Mouse (Mus musculus) olfactory bulb, adult 2 months (tissue): ENCODE data around the gene Gja5. TPM values are rescaled to one million over a fixed set of nuclear protein-coding genes. Genes with fewer than 3 reads are reported as not detected.
"Not testable (repeated sequence)": the region's sequence is repeated elsewhere in the genome, so short reads cannot be mapped to it uniquely, and the experiment has no call there.

Source experiments
- H3K27ac ChIP-seq: fragments of 200-500 bp; 2 replicates; pipeline ENCODE4 v1.5.1; 2012; ENCODE audit warnings: low read depth, low read length; ENCODE audit not compliant: insufficient read depth
- H3K4me1 ChIP-seq: fragments of 200-500 bp; 2 replicates; pipeline ENCODE4 v1.6.1; 2012; ENCODE audit warnings: low read length; ENCODE audit not compliant: control insufficient read depth, insufficient read depth
- H3K4me3 ChIP-seq: fragments of 200-500 bp; 2 replicates; pipeline ENCODE4 v1.5.1; 2012; ENCODE audit warnings: mild to moderate bottlenecking, low read depth, low read length, moderate library complexity; ENCODE audit not compliant: insufficient read depth
- CTCF ChIP-seq: fragments of 200-500 bp; IDR thresholded peaks from 2 replicates; pipeline ENCODE4 v1.5.1; 2012; ENCODE audit warnings: low read depth, mild to moderate bottlenecking, low read length, moderate library complexity; ENCODE audit not compliant: insufficient read depth
- POLR2A ChIP-seq: fragments of 200-500 bp; IDR thresholded peaks from 2 replicates; pipeline ENCODE4 v1.6.1; 2012; ENCODE audit warnings: mild to moderate bottlenecking, low read depth, low read length, moderate library complexity; ENCODE audit not compliant: insufficient read depth
- WGBS: fragments of 180-500 bp; shearing (Covaris S2); methylation state at CpG from one replicate; pipeline ENCODE4 v1.1.7; 2018; 5-methylcytosine and 5-hydroxymethylcytosine counted together
- polyA plus RNA-seq: library from polyadenylated mRNA; stranded (reverse); fragments of >200 nt; gene quantifications from 2 replicates; pipeline ENCODE4 v1.2.4, GENCODE M21; 2012; ENCODE audit warnings: low replicate concordance; ENCODE audit not compliant: missing spikeins, insufficient read depth, insufficient read length

Gene Gja5
- polyA plus RNA-seq, 1 experiment = not detected

- H3K27ac ChIP-seq = no peak overlapping the region
- H3K4me3 ChIP-seq = no peak overlapping the region
- H3K4me1 ChIP-seq = 0 out of 2 replicates have a peak, but pooled peaks cover 3% of the 10 kb centered on the region
- no peak for TF ChIP-seq CTCF
- no peak for TF ChIP-seq POLR2A
- 95% methylated on average over 4 of the region's 4 CpGs for WGBS
Observed at GRCm38 (mm10) chr3:97047757-97048156, 143.3 kb downstream of the Gja5 start.

DNA sequence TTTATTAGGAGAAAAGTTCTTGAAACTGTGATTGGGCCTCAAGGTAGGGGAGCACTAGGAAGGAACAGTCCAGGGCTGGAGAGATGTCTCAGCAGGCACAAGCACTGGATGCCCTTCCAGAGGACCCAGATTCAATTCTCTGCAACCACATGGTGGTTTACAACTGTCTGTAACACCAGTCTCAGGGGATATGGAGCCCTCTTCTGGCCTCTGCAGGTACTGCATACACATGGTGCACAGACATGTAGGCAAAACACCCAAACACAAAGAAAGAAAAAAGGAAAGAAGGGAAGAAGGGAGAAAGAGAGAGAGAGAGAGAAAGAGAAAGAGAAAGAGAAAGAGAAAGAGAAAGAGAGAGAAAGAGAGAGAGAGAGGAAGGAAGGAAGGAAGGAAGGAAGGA, 143.9 kb downstream of the Gja5 start:
- TF ChIP-seq CTCF = no peak
- no peak for TF ChIP-seq POLR2A
- Histone ChIP-seq H3K27ac (no peak overlapping the region), H3K4me3 (no peak overlapping the region), H3K4me1 (0 out of 2 replicates have a peak, but pooled peaks cover 3% of the 10 kb centered on the region)

GRCm38 (mm10) chr3:97051264-97051744, 146.8 kb downstream of the Gja5 start:
- H3K27ac ChIP-seq = no peak overlapping the region
- no peak overlapping the region for H3K4me3 ChIP-seq
- H3K4me1 ChIP-seq = 0 out of 2 replicates have a peak, but pooled peaks cover 3% of the 10 kb centered on the region
- no peak for TF ChIP-seq POLR2A
- TF ChIP-seq CTCF = no peak
- 65% methylated on average over 13 of the region's 13 CpGs for WGBS

DNA sequence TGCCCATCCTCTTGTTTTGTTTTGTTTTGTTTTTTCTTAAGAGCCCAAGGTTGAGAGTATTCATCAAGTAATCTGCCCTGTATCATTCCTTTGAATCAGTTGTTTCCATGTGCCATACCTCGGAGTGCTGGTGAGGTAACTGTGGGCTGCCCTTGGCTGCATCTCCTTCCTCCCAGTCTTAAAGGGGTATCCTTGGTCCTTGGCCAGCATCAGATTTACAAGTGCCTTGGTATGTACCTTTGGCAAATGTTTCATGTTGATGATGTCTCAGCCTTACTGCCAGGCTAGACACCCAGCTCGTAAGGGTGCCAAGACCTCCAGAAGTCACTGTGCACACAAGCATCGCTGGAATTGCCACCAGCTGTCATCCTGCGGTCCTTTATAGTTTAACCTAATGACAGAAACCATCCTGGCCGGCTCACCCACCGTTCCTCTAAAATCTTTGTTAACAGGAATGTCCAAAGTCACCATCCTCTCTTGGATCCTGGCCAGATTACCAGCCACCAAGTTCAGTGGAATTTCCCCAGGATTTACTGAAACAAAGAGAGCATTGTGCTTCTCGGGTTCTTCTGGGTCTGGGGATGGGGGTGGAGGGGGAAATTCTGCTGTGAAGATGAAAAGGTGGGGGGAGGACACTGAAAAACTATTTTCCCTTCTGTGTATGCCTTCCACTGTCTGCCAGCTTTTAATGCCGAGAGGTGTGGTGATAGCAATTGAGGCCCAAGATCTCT, 147.7 kb downstream of the Gja5 start:
- H3K4me3 ChIP-seq = no peak overlapping the region
- TF ChIP-seq POLR2A (no peak), CTCF (no peak)
- 50% methylated on average over 8 of the region's 8 CpGs for WGBS
- H3K27ac ChIP-seq = no peak overlapping the region
- H3K4me1 ChIP-seq = 0 out of 2 replicates have a peak, but pooled peaks cover 3% of the 10 kb centered on the region

DNA sequence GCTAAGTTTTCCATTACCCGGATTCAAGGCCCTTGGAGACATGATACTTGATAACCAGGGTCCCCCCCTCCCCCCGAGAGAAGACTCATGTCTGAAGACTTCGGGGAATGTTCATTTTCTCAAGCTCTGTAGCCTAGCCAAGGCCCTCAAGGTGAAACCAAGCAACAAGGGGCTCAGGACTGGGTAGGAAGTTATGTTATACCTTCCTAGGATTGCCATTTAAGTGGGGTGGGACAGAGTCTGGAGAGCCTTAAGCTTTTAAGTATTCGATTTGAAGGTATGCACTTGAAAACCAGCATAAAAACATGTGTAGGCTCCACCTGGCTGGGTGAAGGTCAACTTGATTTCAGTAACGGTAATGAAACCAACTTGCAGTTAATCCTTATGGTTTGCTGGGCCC, 154.2 kb downstream of the Gja5 start:
- H3K4me1 ChIP-seq = no peaks in the 10 kb centered on the region
- TF ChIP-seq POLR2A = no peak
- TF ChIP-seq CTCF = no peak
- no peak overlapping the region for H3K27ac ChIP-seq
- no peak overlapping the region for H3K4me3 ChIP-seq
- 89% methylated on average over 5 of the region's 5 CpGs for WGBS

DNA sequence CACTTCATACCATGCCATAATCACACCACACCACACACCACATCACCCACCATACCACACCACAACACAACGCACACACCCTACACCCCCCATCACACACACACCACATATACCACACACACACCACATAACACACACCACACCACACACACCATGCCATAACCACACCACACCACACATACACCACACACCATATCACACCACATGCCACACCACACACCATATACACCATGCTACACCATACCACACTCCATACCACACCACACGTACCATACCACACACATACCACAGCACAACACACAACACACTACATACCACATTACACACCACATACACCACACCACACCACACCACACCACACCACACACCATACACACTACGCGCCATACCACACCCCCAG, 155.6 kb downstream of the Gja5 start:
- H3K4me3 ChIP-seq = no peak overlapping the region
- 96% methylated on average over 4 of the region's 4 CpGs for WGBS
- no peak overlapping the region for H3K27ac ChIP-seq
- TF ChIP-seq CTCF (no peak), POLR2A (no peak)
- no peaks in the 10 kb centered on the region for H3K4me1 ChIP-seq

DNA sequence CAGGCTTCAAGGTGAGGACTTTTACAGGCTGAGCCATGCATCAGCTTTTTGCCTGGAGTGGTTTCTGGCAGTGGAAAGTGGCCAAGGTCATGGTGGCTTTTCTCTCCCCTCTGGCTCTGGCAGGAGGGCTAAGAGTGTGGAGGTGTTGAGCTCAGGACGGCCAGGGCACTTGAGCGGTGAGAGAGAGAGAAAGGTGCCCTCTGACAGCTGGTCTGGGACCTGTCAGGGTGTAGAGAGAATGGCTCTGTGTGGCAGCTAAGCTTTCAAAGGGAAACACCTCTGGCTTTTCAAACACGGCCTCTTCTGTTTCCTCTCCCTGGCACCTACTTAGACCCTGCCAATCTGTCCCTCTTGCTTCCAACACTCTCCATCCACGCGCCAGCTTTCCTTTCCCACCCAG, 158.3 kb downstream of the Gja5 start:
- 87% methylated on average over 5 of the region's 5 CpGs for WGBS
- TF ChIP-seq CTCF = no peak
- no peak for TF ChIP-seq POLR2A
- Histone ChIP-seq H3K4me1 (no peaks in the 10 kb centered on the region), H3K4me3 (no peak overlapping the region), H3K27ac (no peak overlapping the region)

DNA sequence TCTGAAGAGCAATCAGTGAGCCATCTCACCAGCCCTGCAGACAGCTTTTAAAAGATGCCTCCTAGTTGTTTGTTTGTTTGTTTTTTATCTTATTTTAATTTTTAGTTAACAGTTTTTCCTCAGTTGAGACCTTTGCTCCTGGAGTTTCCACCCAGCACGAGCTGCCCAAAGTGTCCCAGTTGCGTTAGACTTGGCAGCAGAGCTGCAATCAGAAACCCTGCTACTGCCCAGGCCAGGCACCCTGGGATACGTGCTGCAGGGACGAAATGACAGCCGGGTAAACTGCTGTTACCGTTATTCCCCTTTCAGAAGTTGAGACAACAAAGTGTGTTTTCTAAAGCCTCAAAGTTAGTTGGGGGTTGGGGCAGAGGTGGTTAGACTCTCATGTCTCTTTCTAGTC, 159.6 kb downstream of the Gja5 start:
- 55% methylated on average over 6 of the region's 6 CpGs for WGBS
- H3K4me3 ChIP-seq = no peak overlapping the region
- TF ChIP-seq POLR2A (no peak), CTCF (no peak)
- H3K27ac ChIP-seq = no peak overlapping the region
- H3K4me1 ChIP-seq = no peaks in the 10 kb centered on the region

- not testable (repeated sequence) for H3K4me1 ChIP-seq, H3K27ac ChIP-seq, H3K4me3 ChIP-seq
- 89% methylated on average over 7 of the region's 7 CpGs for WGBS
Observed at GRCm38 (mm10) chr3:97069589-97069988, 165.1 kb downstream of the Gja5 start.

DNA sequence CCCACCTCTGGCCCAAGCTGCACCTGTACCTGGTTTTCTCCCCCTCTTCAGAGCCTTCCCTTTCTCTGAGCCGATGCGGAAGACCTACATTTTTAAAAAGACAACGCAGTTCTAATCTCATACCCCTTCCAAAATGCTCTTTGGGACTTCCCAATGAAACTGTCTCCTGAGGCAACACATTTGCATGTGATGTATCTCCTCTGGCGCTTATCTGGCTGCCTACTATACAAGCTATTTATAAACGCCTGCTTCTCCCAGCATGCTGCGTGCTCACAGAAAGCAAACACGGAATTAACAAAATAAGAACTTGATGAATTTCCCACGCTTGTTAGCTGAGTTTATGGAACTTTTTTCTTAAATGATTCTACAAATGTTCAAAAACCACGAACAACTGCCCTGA, 167.4 kb downstream of the Gja5 start:
- not testable (repeated sequence) for H3K4me1 ChIP-seq, H3K27ac ChIP-seq, H3K4me3 ChIP-seq
- 27% methylated on average over 9 of the region's 9 CpGs for WGBS

DNA sequence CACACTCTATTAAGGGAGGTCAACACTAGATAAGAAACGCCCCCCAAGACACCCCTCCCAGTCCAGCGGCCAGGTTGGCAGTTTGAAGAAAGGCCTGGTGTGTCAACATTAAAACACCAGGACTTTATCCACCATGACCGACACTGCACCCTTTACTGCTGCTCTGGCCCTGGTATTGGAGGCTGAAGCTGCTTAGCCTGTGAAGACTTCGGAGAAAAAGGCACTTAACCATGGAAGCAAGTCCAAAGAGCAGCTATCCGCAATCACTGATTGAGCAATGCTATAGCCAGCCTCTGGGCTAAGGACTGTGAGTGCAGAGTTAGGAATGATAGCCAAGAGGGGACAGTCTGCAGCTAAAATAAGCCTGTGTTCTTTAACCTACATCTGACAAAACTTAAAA, 167.9 kb downstream of the Gja5 start:
- not testable (repeated sequence) for H3K4me1 ChIP-seq, H3K4me3 ChIP-seq, H3K27ac ChIP-seq
- WGBS = 70% methylated on average over 5 of the region's 5 CpGs

DNA sequence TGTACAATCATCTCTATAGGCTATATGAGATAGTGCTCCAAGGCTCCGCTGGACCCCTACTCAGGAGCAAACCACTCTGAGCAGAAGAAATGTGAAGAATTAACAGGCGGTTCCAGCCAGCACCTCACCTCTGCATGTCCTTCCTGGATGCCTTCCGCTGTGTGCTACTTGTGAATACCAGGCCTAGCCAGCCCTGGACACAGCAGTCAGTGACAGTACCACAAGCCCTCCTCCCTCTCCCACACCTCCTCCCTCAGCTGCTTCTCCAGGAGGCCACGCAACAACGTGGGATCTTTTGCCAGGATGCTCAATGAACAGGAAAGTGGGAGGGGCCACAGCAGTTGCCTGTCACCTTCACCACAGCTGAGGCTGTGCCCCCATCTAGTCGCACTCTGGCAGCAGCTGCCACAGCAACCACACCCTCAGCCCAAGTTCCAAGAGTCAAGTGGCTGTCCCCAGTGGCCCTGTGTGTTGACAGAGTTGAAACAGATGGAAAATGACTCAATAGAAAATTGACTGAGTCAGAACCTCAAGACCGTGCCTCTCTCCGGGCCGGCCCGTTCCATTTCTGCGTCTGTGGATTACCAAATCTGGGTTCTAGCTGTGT, 171.4 kb downstream of the Gja5 start:
- H3K4me3 ChIP-seq, H3K4me1 ChIP-seq: not testable (repeated sequence)
- 24% methylated on average over 2 of the region's 11 CpGs for WGBS

More for the DNA sequence above, 171.4 kb downstream of the Gja5 start:
- H3K27ac ChIP-seq = not testable (repeated sequence)
